Mouse (Mus musculus): ENCODE measurements around the gene Sympk. TPM values are rescaled to one million over a fixed set of nuclear protein-coding genes. Genes with fewer than 3 reads are reported as not detected.

Sympk gene
- polyA plus RNA-seq, 1 experiment = 90.3 TPM

GRCm38 (mm10) chr7:19098811-19099210 is 74.6 kb downstream of the Sympk start:
- Histone ChIP-seq H3ac (ENCODE audit: control insufficient read depth, insufficient read length) (no peak overlapping the region), H3K27me3 (ENCODE audit: control insufficient read depth, insufficient read depth, insufficient read length) (no peaks in the 10 kb centered on the region), H3K4me2 (ENCODE audit: low read depth) (no peak overlapping the region), H3K36me3 (ENCODE audit: control insufficient read depth, insufficient read depth) (no peaks in the 10 kb centered on the region), H3K79me2 (ENCODE audit: control insufficient read depth, insufficient read depth) (no peaks in the 10 kb centered on the region), H3K4me3 (no peak overlapping the region)
- no peak for TF ChIP-seq POLR2A (IDR thresholded peaks at IDR 0.05; ENCODE audit: insufficient read length, low read depth)
- TF ChIP-seq E2F4 (IDR thresholded peaks at IDR 0.05; ENCODE audit: insufficient read depth) = no peak
- no peak for TF ChIP-seq MAX (IDR thresholded peaks at IDR 0.05; ENCODE audit: low read depth)
- TF ChIP-seq USF1 (IDR thresholded peaks at IDR 0.05; ENCODE audit: low read depth) = no peak
- no peak for TF ChIP-seq CEBPB (IDR thresholded peaks at IDR 0.05; ENCODE audit: insufficient read depth, poor library complexity, severe bottlenecking)

- Histone ChIP-seq H3K4me2 (ENCODE audit: low read depth) (no peak overlapping the region), H3K36me3 (ENCODE audit: control insufficient read depth, insufficient read depth) (no peaks in the 10 kb centered on the region), H3K27me3 (ENCODE audit: control insufficient read depth, insufficient read depth, insufficient read length) (no peaks in the 10 kb centered on the region), H3K4me3 (no peak overlapping the region), H3K79me2 (ENCODE audit: control insufficient read depth, insufficient read depth) (no peaks in the 10 kb centered on the region), H3ac (ENCODE audit: control insufficient read depth, insufficient read length) (no peak overlapping the region)
- no peak for TF ChIP-seq TCF3 (IDR thresholded peaks at IDR 0.05; ENCODE audit: insufficient read length, low read depth)
- TF ChIP-seq TCF12 (IDR thresholded peaks at IDR 0.05; ENCODE audit: insufficient read depth, poor library complexity, severe bottlenecking) = no peak
- TF ChIP-seq REST (IDR thresholded peaks at IDR 0.05; ENCODE audit: insufficient read depth, insufficient read length) = no peak
- no peak for TF ChIP-seq CEBPB (IDR thresholded peaks at IDR 0.05; ENCODE audit: insufficient read depth, poor library complexity, severe bottlenecking)
- no peak for TF ChIP-seq MYOD1 (IDR thresholded peaks at IDR 0.05; ENCODE audit: control insufficient read depth in 1 of 3, insufficient read length in 2 of 3, low read depth in 2 of 3)
- TF ChIP-seq SRF (IDR thresholded peaks at IDR 0.05; ENCODE audit: control insufficient read depth, insufficient read length, low read depth) = no peak
- TF ChIP-seq MYOG (IDR thresholded peaks at IDR 0.05; ENCODE audit: control insufficient read depth in 1 of 3, insufficient read depth in 1 of 3, insufficient read length in 2 of 3, low read depth in 2 of 3) = no peak
- no peak for TF ChIP-seq POLR2AphosphoS2 (IDR thresholded peaks at IDR 0.05; ENCODE audit: insufficient read length, low read depth)
- TF ChIP-seq E2F4 (IDR thresholded peaks at IDR 0.05; ENCODE audit: insufficient read depth) = no peak
- TF ChIP-seq POLR2A (IDR thresholded peaks at IDR 0.05; ENCODE audit: insufficient read length, low read depth) = no peak
Measured at GRCm38 (mm10) chr7:19100290-19100689, 76.1 kb downstream of the Sympk start.

- Histone ChIP-seq H3ac (ENCODE audit: control insufficient read depth, insufficient read length) (no peak overlapping the region), H3K79me2 (ENCODE audit: control insufficient read depth, insufficient read depth) (no peaks in the 10 kb centered on the region), H3K27me3 (ENCODE audit: control insufficient read depth, insufficient read depth, insufficient read length) (no peaks in the 10 kb centered on the region), H3K4me2 (ENCODE audit: low read depth) (no peak overlapping the region), H3K4me3 (no peak overlapping the region), H3K36me3 (ENCODE audit: control insufficient read depth, insufficient read depth) (no peaks in the 10 kb centered on the region)
- TF ChIP-seq USF1 (IDR thresholded peaks at IDR 0.05; ENCODE audit: low read depth) (no peak), TCF12 (IDR thresholded peaks at IDR 0.05; ENCODE audit: insufficient read depth, poor library complexity, severe bottlenecking) (no peak), MYOG (IDR thresholded peaks at IDR 0.05; ENCODE audit: control insufficient read depth in 1 of 3, insufficient read depth in 1 of 3, insufficient read length in 2 of 3, low read depth in 2 of 3) (no peak), TCF3 (IDR thresholded peaks at IDR 0.05; ENCODE audit: insufficient read length, low read depth) (no peak), POLR2A (IDR thresholded peaks at IDR 0.05; ENCODE audit: insufficient read length, low read depth) (no peak), SRF (IDR thresholded peaks at IDR 0.05; ENCODE audit: control insufficient read depth, insufficient read length, low read depth) (no peak), E2F4 (IDR thresholded peaks at IDR 0.05; ENCODE audit: insufficient read depth) (no peak), MAX (IDR thresholded peaks at IDR 0.05; ENCODE audit: low read depth) (no peak), MYOD1 (IDR thresholded peaks at IDR 0.05; ENCODE audit: control insufficient read depth in 1 of 3, insufficient read length in 2 of 3, low read depth in 2 of 3) (no peak), CEBPB (IDR thresholded peaks at IDR 0.05; ENCODE audit: insufficient read depth, poor library complexity, severe bottlenecking) (no peak), POLR2AphosphoS2 (IDR thresholded peaks at IDR 0.05; ENCODE audit: insufficient read length, low read depth) (no peak), REST (IDR thresholded peaks at IDR 0.05; ENCODE audit: insufficient read depth, insufficient read length) (no peak)
Measured at GRCm38 (mm10) chr7:19103741-19104140, 79.6 kb downstream of the Sympk start.

Other genes starting within 250 kb of the Sympk start
- gene Psg19, start 225.9 kb upstream of the Sympk start, polyA plus RNA-seq (2012; fragmentation: generic; extraction: Trizol) = not detected
- gene Psg17, start 202.8 kb upstream of the Sympk start, polyA plus RNA-seq (2012; fragmentation: generic; extraction: Trizol) = 0.01 TPM
- gene Mill2, start 184.4 kb upstream of the Sympk start, polyA plus RNA-seq (2012; fragmentation: generic; extraction: Trizol) = 0.24 TPM
- gene Pglyrp1, start 153.0 kb upstream of the Sympk start, polyA plus RNA-seq (2012; fragmentation: generic; extraction: Trizol) = not detected
- gene Ccdc61, start 114.0 kb upstream of the Sympk start, polyA plus RNA-seq (2012; fragmentation: generic; extraction: Trizol) = 7.7 TPM
- 0.06 TPM for gene Nova2, start 98.5 kb upstream of the Sympk start, polyA plus RNA-seq (2012; fragmentation: generic; extraction: Trizol)
- not detected for gene Nanos2, start 37.0 kb upstream of the Sympk start, polyA plus RNA-seq (2012; fragmentation: generic; extraction: Trizol)
- 10.4 TPM for gene Mypop, start 33.1 kb upstream of the Sympk start, polyA plus RNA-seq (2012; fragmentation: generic; extraction: Trizol)
- 27.6 TPM for gene Irf2bp1, start 20.3 kb upstream of the Sympk start, polyA plus RNA-seq (2012; fragmentation: generic; extraction: Trizol)
- 0.12 TPM for gene Foxa3, start 839 bp upstream of the Sympk start, polyA plus RNA-seq (2012; fragmentation: generic; extraction: Trizol)
- 0.04 TPM for gene Rsph6a, start 30.3 kb downstream of the Sympk start, polyA plus RNA-seq (2012; fragmentation: generic; extraction: Trizol)
- 83.7 TPM for gene Dmwd, start 51.9 kb downstream of the Sympk start, polyA plus RNA-seq (2012; fragmentation: generic; extraction: Trizol)
- gene Dmpk, start 59.5 kb downstream of the Sympk start, polyA plus RNA-seq (2012; fragmentation: generic; extraction: Trizol) = 294 TPM
- gene Six5, start 70.2 kb downstream of the Sympk start, polyA plus RNA-seq (2012; fragmentation: generic; extraction: Trizol) = 1.6 TPM
- not detected for gene Gm4969, start 94.0 kb downstream of the Sympk start, polyA plus RNA-seq (2012; fragmentation: generic; extraction: Trizol)
- gene Fbxo46, start 95.5 kb downstream of the Sympk start, polyA plus RNA-seq (2012; fragmentation: generic; extraction: Trizol) = 6.2 TPM
- gene Qpctl, start 124.9 kb downstream of the Sympk start, polyA plus RNA-seq (2012; fragmentation: generic; extraction: Trizol) = 7.7 TPM
- 192 TPM for gene Snrpd2, start 125.3 kb downstream of the Sympk start, polyA plus RNA-seq (2012; fragmentation: generic; extraction: Trizol)
- 0.48 TPM for gene Gipr, start 141.8 kb downstream of the Sympk start, polyA plus RNA-seq (2012; fragmentation: generic; extraction: Trizol)
- 47.7 TPM for gene Eml2, start 152.0 kb downstream of the Sympk start, polyA plus RNA-seq (2012; fragmentation: generic; extraction: Trizol)
- 0.10 TPM for gene Gpr4, start 188.2 kb downstream of the Sympk start, polyA plus RNA-seq (2012; fragmentation: generic; extraction: Trizol)
- gene Opa3, start 204.0 kb downstream of the Sympk start, polyA plus RNA-seq (2012; fragmentation: generic; extraction: Trizol) = 29.8 TPM
- 189 TPM for gene Vasp, start 247.4 kb downstream of the Sympk start, polyA plus RNA-seq (2012; fragmentation: generic; extraction: Trizol)